Mouse (Mus musculus): ENCODE measurements around the gene Tas2r115.

- no peak for TF ChIP-seq GATA1 (IDR thresholded peaks at IDR 0.05; ENCODE audit: low read length)
- no peak for TF ChIP-seq TAL1 (IDR thresholded peaks at IDR 0.05; ENCODE audit: low read length)
Observed at GRCm38 (mm10) chr6:132761831-132762230, 24.0 kb upstream of the Tas2r115 start, which contains the start of gene Tas2r102.
